In genomic region chr4:138324451-138324850, GRCm38 (mm10) we compare ENCODE assay signal across 24 mouse cellular contexts. TPM values are rescaled to one million over a fixed set of nuclear protein-coding genes. Genes with fewer than 3 reads are reported as not detected.
A peak's percentile ranks its signal among the peaks of the same experiment; 100 is the strongest.
DNase-seq lines count a peak whose midpoint lies in the region; ATAC-seq and TF ChIP-seq lines count a peak whose summit lies in the region.
"Had no signal": no experiment of that assay in that cellular context is flagged by ENCODE, and none has a peak within 500 bp of the region (broad histone marks: within the 10 kb centered on the region; RNA-seq: fewer than 3 reads in every experiment).

No protein-coding gene starts in this region.

- H3K4me3 ChIP-seq in heart, adult 2 months = no peak overlapping the region
- H3K4me3 ChIP-seq in kidney, adult 2 months (ENCODE audit: insufficient read depth, low read depth, low read length) = no peak overlapping the region
- H3K4me3 ChIP-seq in midbrain, embryonic 11.5 days (ENCODE audit: low read depth, low read length) = no peak overlapping the region
- H3K4me3 ChIP-seq in midbrain, embryonic 13.5 days (replicated peaks) = no peak overlapping the region

- intact Hi-C loops in heart, adult 2 months (cut with DNase I) = no loop called here
- intact Hi-C loops in left cerebral cortex, postnatal 4 days (cut with DNase I) = no loop called here

- no peaks in the 10 kb centered on the region for H3K27me3 ChIP-seq in heart, adult 2 months (ENCODE audit: control insufficient read depth, insufficient read depth, low read length)
- no peaks in the 10 kb centered on the region for H3K27me3 ChIP-seq in kidney, adult 2 months (replicated peaks; ENCODE audit: control insufficient read depth, insufficient read depth, low read length)
- H3K27me3 ChIP-seq in midbrain, embryonic 11.5 days (ENCODE audit: control insufficient read depth, insufficient read depth, low read length) = no peaks in the 10 kb centered on the region
- no peaks in the 10 kb centered on the region for H3K27me3 ChIP-seq in midbrain, embryonic 13.5 days
- H3K27me3 ChIP-seq: embryonic facial prominence, embryonic 12.5 days; forebrain, embryonic 13.5 days; intestine, embryonic 15.5 days; limb, embryonic 12.5 days; liver, embryonic 15.5 days had no signal

- no peak for ATAC-seq in midbrain, embryonic 11.5 days (ENCODE audit: low FRiP score)
- ATAC-seq in midbrain, embryonic 13.5 days = no peak
- ATAC-seq: forebrain, embryonic 13.5 days; intestine, embryonic 15.5 days had no signal

- H3K9me3 ChIP-seq in midbrain, embryonic 11.5 days (ENCODE audit: control insufficient read depth, low read length) = no peaks in the 10 kb centered on the region
- no peaks in the 10 kb centered on the region for H3K9me3 ChIP-seq in midbrain, embryonic 13.5 days
- H3K9me3 ChIP-seq: embryonic facial prominence, embryonic 12.5 days; forebrain, embryonic 13.5 days; intestine, embryonic 15.5 days; kidney, embryonic 15.5 days; limb, embryonic 12.5 days; liver, embryonic 15.5 days had no signal

- peaks cover 4% of the 10 kb centered on the region; the same call in 1 of the 2 replicates for H3K79me2 ChIP-seq in heart, adult 2 months (replicated peaks; ENCODE audit: control insufficient read depth, insufficient read depth, low read length)

- H3K36me3 ChIP-seq in heart, adult 2 months (ENCODE audit: control insufficient read depth, insufficient read depth, low read length) = peaks cover 4% of the 10 kb centered on the region; the same call in 1 of the 2 replicates
- no peaks in the 10 kb centered on the region for H3K36me3 ChIP-seq in kidney, adult 2 months (ENCODE audit: control insufficient read depth, insufficient read depth, low read length)
- H3K36me3 ChIP-seq in midbrain, embryonic 11.5 days (ENCODE audit: control insufficient read depth, insufficient read depth, low read length) = no peaks in the 10 kb centered on the region
- H3K36me3 ChIP-seq in midbrain, embryonic 13.5 days = peaks cover 11% of the 10 kb centered on the region
- H3K36me3 ChIP-seq: embryonic facial prominence, embryonic 12.5 days; intestine, embryonic 15.5 days; kidney, embryonic 15.5 days; limb, embryonic 12.5 days; midbrain, embryonic 10.5 days had no signal

- H3K4me2 ChIP-seq in midbrain, embryonic 11.5 days = no peak overlapping the region
- H3K4me2 ChIP-seq in midbrain, embryonic 13.5 days (replicated peaks) = no peak overlapping the region

- H3K9ac ChIP-seq in heart, adult 2 months (ENCODE audit: low read depth, low read length) = no peak overlapping the region
- H3K9ac ChIP-seq in midbrain, embryonic 11.5 days (ENCODE audit: low read length) = no peak overlapping the region
- no peak overlapping the region for H3K9ac ChIP-seq in midbrain, embryonic 13.5 days (replicated peaks)
- H3K9ac ChIP-seq: embryonic facial prominence, embryonic 12.5 days; forebrain, embryonic 13.5 days; hindbrain, embryonic 14.5 days; intestine, embryonic 15.5 days; kidney, embryonic 15.5 days; liver, embryonic 15.5 days had no signal

- 84% methylated on average over 3 of the region's 3 CpGs for WGBS in heart, adult 2 months
- WGBS in kidney, adult 2 months = 76% methylated on average over 3 of the region's 3 CpGs
- WGBS in midbrain, embryonic 11.5 days = 91% methylated on average over 3 of the region's 3 CpGs
- 95% methylated on average over 3 of the region's 3 CpGs for WGBS in midbrain, embryonic 13.5 days

- peaks cover 15% of the 10 kb centered on the region for H3K4me1 ChIP-seq in heart, adult 2 months (ENCODE audit: control insufficient read depth, insufficient read depth, low read length)
- H3K4me1 ChIP-seq in kidney, adult 2 months (ENCODE audit: control insufficient read depth, insufficient read depth, low read length) = peaks cover 7% of the 10 kb centered on the region; the same call in 1 of the 2 replicates
- peaks cover 18% of the 10 kb centered on the region for H3K4me1 ChIP-seq in midbrain, embryonic 11.5 days (ENCODE audit: control insufficient read depth, insufficient read depth, low read length)
- H3K4me1 ChIP-seq in midbrain, embryonic 13.5 days (replicated peaks) = peaks cover 47% of the 10 kb centered on the region

- no peak for TF ChIP-seq EP300 in heart, adult 2 months (IDR thresholded peaks at IDR 0.05; ENCODE audit: insufficient read depth, low read depth, low read length)

- no peak for TF ChIP-seq POLR2A in heart, adult 2 months (IDR thresholded peaks at IDR 0.05; ENCODE audit: insufficient read depth, low read depth, low read length)
- no peak for TF ChIP-seq POLR2A in kidney, adult 2 months (IDR thresholded peaks at IDR 0.05; ENCODE audit: low read depth, low read length)

- TF ChIP-seq CTCF in heart, adult 2 months (IDR thresholded peaks at IDR 0.05) = no peak
- no peak for TF ChIP-seq CTCF in kidney, adult 2 months (conservative IDR thresholded peaks at IDR 0.05; ENCODE audit: insufficient read depth, insufficient read length, low read depth, low read length)

- DNase-seq in heart, adult 2 months = no peak
- no peak for DNase-seq in heart, adult 8-10 months (ENCODE audit: low spot score)
- no peak for DNase-seq in kidney, adult 2 months
- DNase-seq in kidney, adult 18-20 months = no peak
- DNase-seq in midbrain, embryonic 11.5 days (ENCODE audit: low spot score, missing footprints) = peak; percentile 41
- no peak for DNase-seq in left cerebral cortex, postnatal 4 days
- DNase-seq: adrenal gland, postnatal 25 days; cerebellum, adult 11 months; cerebellum, postnatal 10 days; gastrocnemius, postnatal 36 days; kidney, postnatal 4 days; thymus, adult 18-20 months; thymus, postnatal 4 days had no signal

- H3K27ac ChIP-seq in heart, adult 2 months = peak overlapping the region; percentile 99
- 0 out of 2 replicates have a peak overlapping the region, but pooled peaks have one; percentile 5 for H3K27ac ChIP-seq in kidney, adult 2 months (ENCODE audit: insufficient read depth, low read depth, low read length)
- no peak overlapping the region for H3K27ac ChIP-seq in midbrain, embryonic 11.5 days (ENCODE audit: low read depth, low read length)
- H3K27ac ChIP-seq in midbrain, embryonic 13.5 days = no peak overlapping the region
- H3K27ac ChIP-seq: embryonic facial prominence, embryonic 12.5 days; intestine, embryonic 15.5 days; kidney, embryonic 15.5 days; limb, embryonic 12.5 days; liver, embryonic 15.5 days; macrophage had no signal

RNA-seq across cellular contexts. Expression of gene Pink1, which starts 1.7 kb away (rescaled TPM):
- 100 to 1,000 TPM; 719 to 844 TPM for total RNA-seq in heart, adult 2 months (2021)
- 423 and 554 TPM in 2 replicates for polyA plus RNA-seq in heart, adult 2 months (2012; rRNA removed)
- total RNA-seq in heart, adult 8-10 months (2022) = 100 to 1,000 TPM; 791 to 970 (median 864) TPM
- polyA plus RNA-seq in kidney, adult 2 months (2012; rRNA removed) = 226 and 272 TPM in 2 replicates
- polyA plus RNA-seq in midbrain, embryonic 11.5 days (2014; fragmentation: Nextera tagmentation; extraction: Ambion mirVana) = 21.6 and 22.4 TPM in 2 replicates
- polyA plus RNA-seq in midbrain, embryonic 13.5 days (2015; fragmentation: Nextera tagmentation; extraction: Ambion mirVana) = 79.8 and 89.2 TPM in 2 replicates
- 100 to 1,000 TPM; 120 to 126 TPM for total RNA-seq in left cerebral cortex, postnatal 4 days (2021)

RNA-seq across cellular contexts. Expression of gene Ddost, which starts 19.9 kb away (rescaled TPM):
- 10 to 100 TPM; 63.2 to 68.9 TPM for total RNA-seq in heart, adult 2 months (2021)
- polyA plus RNA-seq in heart, adult 2 months (2012; rRNA removed) = 84.4 and 96.9 TPM in 2 replicates
- 10 to 100 TPM; 63.3 to 65.5 (median 64.3) TPM for total RNA-seq in heart, adult 8-10 months (2022)
- polyA plus RNA-seq in kidney, adult 2 months (2012; rRNA removed) = 157 and 169 TPM in 2 replicates
- 209 and 219 TPM in 2 replicates for polyA plus RNA-seq in midbrain, embryonic 11.5 days (2014; fragmentation: Nextera tagmentation; extraction: Ambion mirVana)
- polyA plus RNA-seq in midbrain, embryonic 13.5 days (2015; fragmentation: Nextera tagmentation; extraction: Ambion mirVana) = 192 and 200 TPM in 2 replicates
- total RNA-seq in left cerebral cortex, postnatal 4 days (2021) = 100 to 1,000 TPM; 108 to 115 TPM

RNA-seq across cellular contexts. Expression of gene Cda, which starts 43.3 kb away (rescaled TPM):
- 1 to 10 TPM; 1.4 TPM for total RNA-seq in heart, adult 2 months (2021)
- 1.9 and 3.3 TPM in 2 replicates for polyA plus RNA-seq in heart, adult 2 months (2012; rRNA removed)
- total RNA-seq in heart, adult 8-10 months (2022) = 1 to 10 TPM; 2.1 to 3.2 (median 2.8) TPM
- 394 and 454 TPM in 2 replicates for polyA plus RNA-seq in kidney, adult 2 months (2012; rRNA removed)
- polyA plus RNA-seq in midbrain, embryonic 11.5 days (2014; fragmentation: Nextera tagmentation; extraction: Ambion mirVana) = 1.7 and 2.0 TPM in 2 replicates
- 2.2 and 2.6 TPM in 2 replicates for polyA plus RNA-seq in midbrain, embryonic 13.5 days (2015; fragmentation: Nextera tagmentation; extraction: Ambion mirVana)
- total RNA-seq in left cerebral cortex, postnatal 4 days (2021) = under 1 TPM; 0.76 to 0.87 TPM
- total RNA-seq: CH12.LX had no signal
- polyA plus RNA-seq: macrophage had no signal

Comparison
In these comparisons a context has a peak if more than half of its experiments do, and no peak if none do; other contexts are left out.
1. H3K27ac ChIP-seq: peak in heart, adult 2 months (single experiment) and kidney, adult 2 months (single experiment); none in midbrain, embryonic 11.5 days (single experiment) and midbrain, embryonic 13.5 days (single experiment).
2. RNA of gene Cda, which starts 43.3 kb away (polyA plus RNA-seq): 394 to 454 TPM in kidney, adult 2 months; 1.9 to 3.3 TPM in heart, adult 2 months, 2.2 to 2.6 TPM in midbrain, embryonic 13.5 days and 1.7 to 2.0 TPM in midbrain, embryonic 11.5 days; every median in the first group is over 10 times any median in the second.